27 mouse cellular contexts compared by ENCODE assay signal in genomic region chr1:62159592-62159991, GRCm38 (mm10).
A peak's percentile ranks its signal among the peaks of the same experiment; 100 is the strongest.
DNase-seq lines count a peak whose midpoint lies in the region; ATAC-seq and TF ChIP-seq lines count a peak whose summit lies in the region.
"Had no signal": no experiment of that assay in that cellular context is flagged by ENCODE, and none has a peak within 500 bp of the region (broad histone marks: within the 10 kb centered on the region; RNA-seq: fewer than 3 reads in every experiment).

No protein-coding gene starts in this region.

- WGBS in kidney, adult 2 months, result 33% methylated on average over 2 of the region's 2 CpGs
- 42% methylated on average over 2 of the region's 2 CpGs for WGBS in kidney, embryonic 14.5 days
- 43% methylated on average over 2 of the region's 2 CpGs for WGBS in kidney, embryonic 16.5 days

- 0 out of 2 replicates have a peak, but pooled peaks cover 3% of the 10 kb centered on the region for H3K4me1 ChIP-seq in kidney, adult 2 months (ENCODE audit: control insufficient read depth, insufficient read depth, low read length)
- no peaks in the 10 kb centered on the region for H3K4me1 ChIP-seq in kidney, embryonic 14.5 days (ENCODE audit: control insufficient read depth, insufficient read depth, low read length)
- H3K4me1 ChIP-seq in kidney, embryonic 16.5 days (ENCODE audit: insufficient read depth, low read length), result peaks cover 5% of the 10 kb centered on the region
- H3K4me1 ChIP-seq: embryonic facial prominence, embryonic 15.5 days; forebrain, embryonic 12.5 days had no signal

- H3K4me2 ChIP-seq in kidney, embryonic 14.5 days (replicated peaks; ENCODE audit: low read depth, low read length), result no peak overlapping the region
- no peak overlapping the region for H3K4me2 ChIP-seq in kidney, embryonic 16.5 days (replicated peaks; ENCODE audit: low read depth, low read length)
- H3K4me2 ChIP-seq: embryonic facial prominence, embryonic 13.5 days; embryonic facial prominence, embryonic 15.5 days; forebrain, embryonic 12.5 days had no signal

- in situ Hi-C loops in Patski (cut with MboI; ENCODE audit: low pct_unique_long_range_greater_than_20kb), result no loop called here

- no peaks in the 10 kb centered on the region; the same call in 1 of the 2 replicates for H3K36me3 ChIP-seq in kidney, adult 2 months (ENCODE audit: control insufficient read depth, insufficient read depth, low read length)
- no peaks in the 10 kb centered on the region for H3K36me3 ChIP-seq in kidney, embryonic 14.5 days (ENCODE audit: control insufficient read depth, insufficient read depth, low read length)
- H3K36me3 ChIP-seq in kidney, embryonic 16.5 days (ENCODE audit: insufficient read depth, low read length), result no peaks in the 10 kb centered on the region
- H3K36me3 ChIP-seq: embryonic facial prominence, embryonic 13.5 days; embryonic facial prominence, embryonic 15.5 days; forebrain, embryonic 10.5 days; forebrain, embryonic 12.5 days; G1E had no signal

- peak; percentile 8 for DNase-seq in kidney, adult 2 months
- DNase-seq in kidney, postnatal 10 days, result no peak
- DNase-seq in kidney, postnatal 14 days, result no peak
- no peak for DNase-seq in kidney, postnatal 25 days
- peak; percentile 60 for DNase-seq in Patski (ENCODE audit: low read depth, low spot score)
- DNase-seq: adrenal gland, adult 2 months; adrenal gland, postnatal 10 days; adrenal gland, postnatal 25 days; B cell, adult 2 months; cerebellum, adult 11 months; cerebellum, adult 18-20 months; cerebellum, adult 8-10 months; cerebellum, adult 9-11 months; cerebellum, postnatal 14 days; cerebellum, postnatal 36 days; embryo, embryonic 11 days had no signal

- no peak overlapping the region for H3K4me3 ChIP-seq in kidney, adult 2 months (ENCODE audit: insufficient read depth, low read depth, low read length)
- H3K4me3 ChIP-seq in kidney, embryonic 14.5 days (ENCODE audit: low read length), result no peak overlapping the region
- H3K4me3 ChIP-seq in kidney, embryonic 16.5 days (ENCODE audit: low read length), result no peak overlapping the region
- H3K4me3 ChIP-seq: embryonic facial prominence, embryonic 13.5 days; embryonic facial prominence, embryonic 15.5 days; erythroblast, embryonic 14.5 days; forebrain, embryonic 10.5 days; forebrain, embryonic 12.5 days had no signal

- no peaks in the 10 kb centered on the region for H3K9me3 ChIP-seq in kidney, embryonic 14.5 days (ENCODE audit: control insufficient read depth, low read length)
- no peaks in the 10 kb centered on the region for H3K9me3 ChIP-seq in kidney, embryonic 16.5 days (ENCODE audit: low read length)
- H3K9me3 ChIP-seq: embryonic facial prominence, embryonic 13.5 days; embryonic facial prominence, embryonic 15.5 days; forebrain, embryonic 10.5 days; forebrain, embryonic 12.5 days; G1E had no signal

- no peak for TF ChIP-seq POLR2A in kidney, adult 2 months (IDR thresholded peaks at IDR 0.05; ENCODE audit: low read depth, low read length)

- POLR2A ChIA-PET in Patski (lab: Charles Lee), result no interaction called here

- no peak overlapping the region for H3K9ac ChIP-seq in kidney, embryonic 14.5 days (ENCODE audit: low read depth, low read length)
- no peak overlapping the region for H3K9ac ChIP-seq in kidney, embryonic 16.5 days (replicated peaks; ENCODE audit: low read length)
- H3K9ac ChIP-seq: embryonic facial prominence, embryonic 13.5 days; embryonic facial prominence, embryonic 15.5 days; forebrain, embryonic 12.5 days had no signal

- H3K27me3 ChIP-seq in kidney, adult 2 months (replicated peaks; ENCODE audit: control insufficient read depth, insufficient read depth, low read length), result no peaks in the 10 kb centered on the region
- no peaks in the 10 kb centered on the region for H3K27me3 ChIP-seq in kidney, embryonic 14.5 days (ENCODE audit: control insufficient read depth, insufficient read depth, low read length)
- no peaks in the 10 kb centered on the region for H3K27me3 ChIP-seq in kidney, embryonic 16.5 days (ENCODE audit: insufficient read depth, low read length)
- no peaks in the 10 kb centered on the region for H3K27me3 ChIP-seq in Patski
- H3K27me3 ChIP-seq: CH12.LX; embryonic facial prominence, embryonic 13.5 days; embryonic facial prominence, embryonic 15.5 days; forebrain, embryonic 12.5 days had no signal

- CTCF ChIA-PET in Patski (lab: Charles Lee), result no interaction called here

- TF ChIP-seq CTCF in kidney, adult 2 months (conservative IDR thresholded peaks at IDR 0.05; ENCODE audit: insufficient read depth, insufficient read length, low read depth, low read length), result no peak
- no peak for TF ChIP-seq CTCF in Patski (IDR thresholded peaks at IDR 0.05)

- ATAC-seq in kidney, embryonic 14.5 days (ENCODE audit: low FRiP score, low TSS enrichment), result peak; percentile 39; the same call in 1 of the 2 replicates
- ATAC-seq in kidney, embryonic 16.5 days (ENCODE audit: low FRiP score, low TSS enrichment), result peak; percentile 74; the same call in 1 of the 2 replicates
- peak; percentile 12 for ATAC-seq in Patski
- ATAC-seq: CD4-positive, CD25-positive, alpha-beta regulatory T cell, adult 4 months; forebrain, embryonic 14.5 days had no signal

- H3K27ac ChIP-seq in kidney, adult 2 months (ENCODE audit: insufficient read depth, low read depth, low read length), result no peak overlapping the region
- H3K27ac ChIP-seq in kidney, embryonic 14.5 days (ENCODE audit: low read depth, low read length), result no peak overlapping the region
- H3K27ac ChIP-seq in kidney, embryonic 16.5 days (ENCODE audit: low read length), result no peak overlapping the region
- H3K27ac ChIP-seq: embryonic facial prominence, embryonic 13.5 days; embryonic facial prominence, embryonic 15.5 days; forebrain, embryonic 10.5 days; forebrain, embryonic 12.5 days had no signal

Comparison
In these comparisons a context has a peak if more than half of its experiments do, and no peak if none do; other contexts are left out.
1. DNase-seq: peak in kidney, adult 2 months (single experiment) and Patski (single experiment); none in kidney, postnatal 10 days (single experiment), kidney, postnatal 14 days (single experiment) and kidney, postnatal 25 days (0 of 2).
2. ATAC-seq: peak in every context shown above with its lines; median percentile 74 in kidney, embryonic 16.5 days; 39 in kidney, embryonic 14.5 days; 12 in Patski.